Mouse (Mus musculus): ENCODE measurements around the gene Twf2.
A peak's percentile ranks its signal among the peaks of the same experiment; 100 is the strongest.
"Not testable (repeated sequence)": the region's sequence is repeated elsewhere in the genome, so short reads cannot be mapped to it uniquely, and the experiment has no call there.

Twf2 gene

GRCm38 (mm10) chr9:106202819-106203636 lies at the start of gene Twf2:
Gene Twf2, plus strand, starts transcription at chr9:106203108.
- peak; percentile 64 for DNase-seq (ENCODE audit: extremely low spot score, low read depth, low spot score)

GRCm38 (mm10) chr9:106154106-106154505 lies 48.8 kb upstream of the Twf2 start:
- DNase-seq (ENCODE audit: extremely low spot score, low read depth, low spot score): no peak

- DNase-seq (ENCODE audit: extremely low spot score, low read depth, low spot score): peak; percentile 72
Measured at GRCm38 (mm10) chr9:106156419-106156818, 46.5 kb upstream of the Twf2 start.

- no peak for DNase-seq (ENCODE audit: extremely low spot score, low read depth, low spot score)
Measured at GRCm38 (mm10) chr9:106156921-106157622, 45.8 kb upstream of the Twf2 start.

GRCm38 (mm10) chr9:106157623-106157925 lies 45.3 kb upstream of the Twf2 start:
- no peak for DNase-seq (ENCODE audit: extremely low spot score, low read depth, low spot score)

GRCm38 (mm10) chr9:106158037-106158491 lies 44.8 kb upstream of the Twf2 start, which contains the start of gene Glyctk:
Gene Glyctk, minus strand, starts transcription at chr9:106158138.
- DNase-seq (ENCODE audit: extremely low spot score, low read depth, low spot score): no peak

- DNase-seq (ENCODE audit: extremely low spot score, low read depth, low spot score): no peak
Measured at GRCm38 (mm10) chr9:106159237-106159636, 43.7 kb upstream of the Twf2 start.

GRCm38 (mm10) chr9:106159784-106160301 lies 43.1 kb upstream of the Twf2 start:
- DNase-seq (ENCODE audit: extremely low spot score, low read depth, low spot score): peak; percentile 85

- DNase-seq (ENCODE audit: extremely low spot score, low read depth, low spot score): no peak
Measured at GRCm38 (mm10) chr9:106160426-106160825, 42.5 kb upstream of the Twf2 start.

- no peak for DNase-seq (ENCODE audit: extremely low spot score, low read depth, low spot score)
Measured at GRCm38 (mm10) chr9:106166709-106167108, 36.2 kb upstream of the Twf2 start.

GRCm38 (mm10) chr9:106167241-106167640 lies 35.7 kb upstream of the Twf2 start:
- no peak for DNase-seq (ENCODE audit: extremely low spot score, low read depth, low spot score)

- DNase-seq (ENCODE audit: extremely low spot score, low read depth, low spot score): no peak
Measured at GRCm38 (mm10) chr9:106167703-106168102, 35.2 kb upstream of the Twf2 start.

- DNase-seq (ENCODE audit: extremely low spot score, low read depth, low spot score): not testable (repeated sequence)
Measured at GRCm38 (mm10) chr9:106169006-106169405, 33.9 kb upstream of the Twf2 start.

- DNase-seq (ENCODE audit: extremely low spot score, low read depth, low spot score): no peak
Measured at GRCm38 (mm10) chr9:106169917-106170316, 33.0 kb upstream of the Twf2 start.

- DNase-seq (ENCODE audit: extremely low spot score, low read depth, low spot score): no peak
Measured at GRCm38 (mm10) chr9:106170556-106171345, 32.2 kb upstream of the Twf2 start, which contains the start of gene Wdr82. Gene Wdr82, plus strand, starts transcription at chr9:106170928.

GRCm38 (mm10) chr9:106171346-106172158 lies 31.4 kb upstream of the Twf2 start:
- no peak for DNase-seq (ENCODE audit: extremely low spot score, low read depth, low spot score)

- no peak for DNase-seq (ENCODE audit: extremely low spot score, low read depth, low spot score)
Measured at GRCm38 (mm10) chr9:106172527-106172926, 30.4 kb upstream of the Twf2 start.

GRCm38 (mm10) chr9:106173363-106173762 lies 29.5 kb upstream of the Twf2 start:
- no peak for DNase-seq (ENCODE audit: extremely low spot score, low read depth, low spot score)

- no peak for DNase-seq (ENCODE audit: extremely low spot score, low read depth, low spot score)
Measured at GRCm38 (mm10) chr9:106175552-106176200, 27.2 kb upstream of the Twf2 start.

- no peak for DNase-seq (ENCODE audit: extremely low spot score, low read depth, low spot score)
Measured at GRCm38 (mm10) chr9:106176769-106177168, 26.1 kb upstream of the Twf2 start.
